Mouse (Mus musculus): ENCODE measurements around the gene Eml3.
A peak's percentile ranks its signal among the peaks of the same experiment; 100 is the strongest.

Gene Eml3

DNA sequence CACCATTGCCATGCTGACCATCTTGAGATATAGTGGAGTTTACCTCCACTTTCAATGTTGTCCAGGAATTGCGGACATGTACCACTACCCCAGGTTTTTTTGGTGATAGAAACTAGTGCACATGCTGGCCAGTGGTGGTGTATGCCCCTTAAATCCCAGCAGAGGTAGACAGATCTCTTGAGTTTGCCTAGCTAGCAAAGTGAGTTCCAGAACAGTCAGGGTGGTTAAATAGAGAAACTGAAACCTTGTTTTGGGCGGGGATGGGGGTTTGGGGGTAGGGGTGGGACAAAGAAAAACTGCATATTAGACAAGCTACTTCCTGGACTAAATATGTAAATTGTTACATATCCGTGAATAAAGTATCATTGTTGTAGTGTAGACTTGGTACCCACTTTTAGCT, 10.4 kb upstream of the Eml3 start:
- no peak for DNase-seq

DNA sequence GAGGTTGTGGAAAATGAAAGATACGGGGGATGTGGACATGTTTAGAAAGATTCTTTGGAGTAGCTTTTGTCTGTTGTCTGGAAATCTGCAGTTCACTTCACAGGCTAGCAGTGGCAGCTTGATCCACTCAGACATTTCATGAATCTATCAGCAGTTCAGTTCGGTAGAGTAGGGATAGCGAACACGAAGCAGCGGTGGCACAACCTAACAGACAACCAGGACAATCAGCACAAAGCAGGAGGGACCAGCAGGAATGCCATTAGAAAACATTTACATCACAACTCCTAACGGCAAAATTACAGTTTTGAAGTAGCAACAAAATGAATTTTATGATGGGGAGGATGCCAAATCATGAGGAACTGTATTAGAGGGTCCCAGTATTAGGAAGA, 9.7 kb upstream of the Eml3 start:
- DNase-seq: no peak

DNA sequence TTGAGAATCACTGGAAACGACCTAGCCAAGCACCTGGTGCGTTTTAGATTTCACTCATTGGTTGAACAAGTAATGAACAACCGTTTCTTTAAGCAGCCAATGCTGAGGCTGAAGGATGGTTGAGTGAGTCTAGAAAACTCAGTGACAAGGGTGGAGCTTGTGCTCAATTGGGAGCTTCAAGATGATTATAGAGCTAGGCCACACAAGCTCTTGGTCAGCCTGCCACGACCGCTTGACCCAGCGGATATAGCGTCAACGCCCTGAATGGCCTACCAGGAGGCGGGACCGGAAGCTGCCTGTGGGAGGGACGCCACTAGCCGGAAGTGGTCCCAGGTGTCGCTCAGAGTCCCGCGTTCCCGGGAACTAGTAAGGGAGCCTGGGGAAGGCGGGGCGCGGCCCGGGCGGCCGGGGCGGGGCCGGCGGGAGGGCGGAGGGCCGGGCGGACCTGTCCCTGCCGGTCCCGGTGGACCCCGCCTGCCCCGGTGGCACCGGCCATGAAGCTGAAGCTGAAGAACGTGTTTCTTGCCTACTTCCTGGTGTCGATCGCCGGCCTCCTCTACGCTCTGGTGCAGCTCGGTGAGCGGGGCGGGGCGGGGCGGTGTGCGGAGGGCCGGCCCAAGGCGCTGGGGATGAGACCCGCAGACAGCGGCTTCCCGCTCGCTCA, 9.1 kb upstream of the Eml3 start, which contains the start of gene B3gat3:
Gene B3gat3 (plus strand): TSS at position 302 of the 664 bp plus-strand sequence.
- DNase-seq: peak; percentile 97 to 98

DNA sequence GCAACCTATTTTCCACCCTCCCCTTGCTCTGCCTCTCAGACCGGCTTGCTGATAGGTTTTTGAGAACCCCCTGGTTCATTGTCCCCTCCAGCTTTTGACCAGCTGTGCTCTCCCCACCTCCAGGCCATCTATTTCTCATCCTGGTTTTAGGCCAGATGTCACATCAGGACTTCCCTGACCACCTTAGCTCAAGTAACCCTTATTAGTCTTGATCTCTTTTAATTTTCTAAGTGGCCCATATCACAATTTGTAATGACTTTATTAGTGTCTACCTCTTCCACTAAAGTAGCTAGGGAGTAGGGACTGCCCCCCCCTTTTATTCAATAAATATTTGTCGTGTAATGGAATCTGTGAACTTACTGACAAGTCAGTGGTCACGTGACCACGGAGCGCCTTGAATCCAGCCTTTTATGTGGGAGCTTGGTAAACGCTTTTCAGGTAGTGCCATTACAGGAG, 8.5 kb upstream of the Eml3 start:
- DNase-seq: peak; percentile 57 to 64

DNA sequence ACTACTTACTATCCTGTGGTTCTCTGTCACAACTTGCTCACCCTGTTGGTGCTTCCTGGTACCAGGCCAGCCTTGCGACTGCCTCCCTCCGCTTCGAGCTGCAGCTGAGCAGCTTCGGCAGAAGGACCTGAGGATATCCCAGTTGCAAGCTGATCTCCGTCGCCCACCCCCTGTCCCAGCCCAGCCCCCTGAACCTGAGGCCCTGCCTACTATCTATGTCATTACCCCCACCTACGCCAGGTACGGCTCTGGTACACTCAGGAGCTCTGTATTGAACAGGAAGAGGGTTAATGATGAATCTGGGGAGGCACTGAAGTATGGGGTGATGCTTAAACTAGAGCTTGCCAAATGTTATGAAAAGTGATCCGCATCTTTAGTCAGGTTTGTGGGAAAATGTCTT, 7.6 kb upstream of the Eml3 start:
- DNase-seq: no peak

DNA sequence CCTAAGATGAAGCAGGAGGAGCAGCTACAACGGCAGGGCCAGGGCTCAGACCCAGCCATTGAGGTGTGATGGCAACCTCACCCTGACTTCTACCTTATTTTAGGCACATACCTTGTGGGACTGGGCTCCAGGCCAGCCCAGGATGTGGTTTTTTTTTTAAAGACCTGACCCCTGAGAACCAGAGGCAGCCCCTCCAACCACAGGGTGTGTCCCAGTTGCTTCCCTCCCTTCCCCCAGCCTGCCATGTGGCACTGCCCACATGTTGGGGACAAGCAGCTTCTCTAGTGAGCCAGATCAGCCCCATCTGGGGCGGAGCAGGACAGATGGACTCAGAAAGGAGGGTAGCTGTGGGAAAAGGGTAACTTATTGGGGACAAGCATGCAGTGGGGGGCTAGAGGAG, 2.6 kb upstream of the Eml3 start:
- DNase-seq: no peak

DNA sequence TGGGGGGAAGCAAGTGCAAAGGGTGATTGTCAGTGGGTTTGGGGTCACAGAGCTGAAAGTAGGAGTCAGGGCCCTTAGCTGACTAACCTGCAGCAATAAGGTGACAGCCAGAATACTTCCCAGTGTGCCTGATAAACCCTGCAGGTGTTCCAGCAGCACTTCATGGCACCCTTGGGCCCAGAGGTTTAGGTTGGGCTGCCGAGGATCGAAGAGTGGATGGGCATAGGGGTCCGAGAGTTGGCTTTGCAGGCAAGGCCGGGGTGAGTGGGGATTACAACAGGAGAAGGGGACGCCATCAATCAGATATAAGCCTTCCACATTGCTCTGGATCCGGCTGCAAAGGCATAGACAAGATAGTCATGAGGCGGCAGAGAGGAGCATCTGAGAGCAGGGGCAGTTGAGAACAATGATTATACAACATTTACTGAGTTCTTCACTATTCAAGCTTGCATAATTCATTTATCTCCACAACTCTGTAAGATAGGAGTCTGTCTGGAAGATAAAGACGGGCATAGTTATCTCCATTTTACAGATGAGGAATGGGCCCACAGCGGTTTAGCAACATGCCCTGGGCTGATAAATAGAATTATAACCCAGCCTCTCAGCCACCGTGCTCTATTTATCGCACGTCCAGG, 1.3 kb upstream of the Eml3 start:
- DNase-seq: no peak

DNA sequence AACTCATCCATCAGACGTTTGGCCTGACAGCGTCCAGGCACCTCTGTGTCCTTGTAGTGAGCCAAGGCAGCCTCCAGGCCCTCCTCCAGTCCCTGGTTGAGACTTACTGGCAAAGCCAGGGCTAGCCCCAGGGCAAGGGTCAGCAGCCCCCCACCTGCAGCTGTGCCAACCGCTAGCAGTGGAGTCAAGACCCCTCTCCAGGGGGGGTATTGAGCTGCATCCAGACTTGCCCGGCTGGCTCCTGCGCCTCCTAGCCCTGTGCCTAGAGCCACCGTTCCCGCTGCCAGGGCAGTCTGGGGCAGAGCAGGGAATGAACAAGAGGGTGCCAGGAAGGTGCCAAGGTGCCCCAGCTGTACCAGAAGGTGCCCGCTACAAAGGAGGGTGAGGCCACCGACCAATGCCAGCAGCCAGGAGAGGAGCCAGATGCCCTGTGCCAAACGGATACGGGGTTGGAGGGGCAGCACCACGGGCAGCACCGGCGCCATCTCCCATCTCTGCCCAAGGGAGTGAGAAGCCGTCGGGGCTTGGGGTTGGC, 596 bp upstream of the Eml3 start:
- DNase-seq: no peak

DNA sequence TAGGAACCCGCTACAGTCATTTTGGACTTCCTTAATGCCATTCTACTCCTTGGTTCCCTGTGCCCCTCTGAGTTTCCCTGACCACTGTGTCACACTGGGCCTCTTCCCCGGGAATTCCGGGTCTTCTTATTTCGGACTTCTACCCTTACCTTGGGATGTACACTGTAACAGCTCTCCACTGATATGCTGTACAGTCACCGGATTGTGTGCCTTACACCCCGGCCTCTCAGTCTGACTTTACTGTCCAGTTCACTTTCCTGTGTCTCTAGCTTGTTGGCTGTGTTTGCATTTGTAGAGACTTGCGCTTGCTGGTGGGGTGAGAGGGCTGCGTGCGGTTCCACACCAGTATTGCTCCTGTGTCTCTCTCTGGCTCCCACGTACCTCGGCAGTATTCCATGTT, 765 bp downstream of the Eml3 start:
- DNase-seq: no peak

DNA sequence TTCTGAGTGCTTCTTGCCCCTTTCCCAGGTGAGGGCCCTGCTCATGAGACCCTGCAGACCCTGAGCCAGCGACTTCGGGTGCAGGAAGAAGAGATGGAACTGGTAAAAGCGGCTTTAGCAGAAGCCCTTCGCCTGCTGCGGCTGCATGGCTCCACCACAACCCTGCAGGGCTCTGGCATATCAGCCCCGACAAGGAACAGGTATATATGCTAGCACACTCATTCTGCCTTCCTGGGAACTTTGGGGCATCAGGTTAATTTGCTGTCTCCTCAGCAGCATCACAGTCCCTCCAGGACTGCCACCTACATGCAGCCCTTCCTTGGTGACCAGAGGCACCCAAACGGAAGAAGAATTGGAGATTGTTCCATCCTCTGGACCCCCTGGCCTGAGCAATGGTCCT, 1.4 kb downstream of the Eml3 start:
- DNase-seq: no peak

DNA sequence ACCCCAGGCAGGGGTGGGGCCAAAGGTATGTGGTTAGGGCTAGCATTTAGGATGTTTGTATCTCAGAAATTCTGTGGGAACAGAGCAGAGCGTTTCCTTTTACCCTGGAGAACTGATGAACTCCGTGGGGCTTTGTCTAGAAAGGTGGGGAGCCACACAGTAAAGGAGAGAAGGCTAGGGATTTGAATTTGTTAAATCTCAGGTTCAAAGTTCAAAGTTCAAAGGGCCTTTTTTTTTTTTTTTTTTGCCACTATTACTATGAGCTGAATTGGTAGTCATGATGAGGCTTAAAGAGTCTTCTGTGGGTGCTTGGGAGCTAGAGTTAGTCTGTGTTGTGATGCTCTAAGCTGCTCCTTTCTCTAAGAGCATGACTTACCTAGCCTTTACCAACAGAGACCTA, 7.4 kb downstream of the Eml3 start:
- no peak for DNase-seq

DNA sequence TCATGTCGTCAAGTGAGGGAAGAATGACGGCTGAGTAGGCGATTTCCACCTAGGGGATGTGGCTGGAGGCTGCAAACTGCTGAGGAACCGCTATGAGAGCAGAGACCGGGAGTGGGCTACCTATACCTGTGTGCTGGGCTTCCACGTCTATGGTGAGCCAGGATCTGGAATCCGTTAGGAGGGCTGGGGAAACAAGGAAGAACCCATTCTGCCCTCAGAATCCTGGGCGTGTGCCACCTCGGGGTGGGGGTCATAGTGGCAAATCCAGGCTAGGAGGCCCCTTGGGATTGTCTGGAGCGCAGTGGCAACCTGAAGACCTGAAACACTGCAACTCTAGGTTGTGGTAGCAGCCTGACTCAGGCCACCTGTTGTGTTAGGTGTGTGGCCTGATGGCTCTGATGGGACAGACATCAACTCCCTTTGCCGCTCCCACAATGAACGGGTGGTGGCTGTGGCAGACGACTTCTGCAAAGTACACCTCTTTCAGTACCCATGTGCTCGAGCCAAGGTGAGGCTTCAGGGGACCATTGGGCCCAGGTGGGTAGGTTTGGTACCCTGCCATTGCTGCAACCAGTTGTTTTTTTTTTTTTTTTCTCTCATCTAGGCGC, 11.3 kb downstream of the Eml3 start:
- no peak for DNase-seq

DNA sequence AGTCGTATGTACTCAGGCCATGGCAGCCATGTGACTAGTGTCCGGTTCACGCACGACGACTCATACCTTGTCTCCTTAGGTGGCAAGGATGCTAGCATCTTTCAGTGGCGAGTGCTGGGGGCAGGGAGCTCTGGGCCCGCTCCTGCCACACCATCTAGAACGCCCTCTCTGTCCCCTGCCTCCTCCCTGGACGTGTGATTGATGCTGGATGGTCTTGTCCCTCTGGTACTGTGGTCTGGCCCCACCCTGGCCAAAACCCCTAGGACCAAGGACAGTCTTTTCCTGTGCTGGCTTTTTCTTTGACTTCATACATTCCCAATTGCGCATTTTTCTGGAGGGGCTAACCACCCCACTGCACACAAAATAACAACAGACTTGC, 11.8 kb downstream of the Eml3 start:
- no peak for DNase-seq

DNA sequence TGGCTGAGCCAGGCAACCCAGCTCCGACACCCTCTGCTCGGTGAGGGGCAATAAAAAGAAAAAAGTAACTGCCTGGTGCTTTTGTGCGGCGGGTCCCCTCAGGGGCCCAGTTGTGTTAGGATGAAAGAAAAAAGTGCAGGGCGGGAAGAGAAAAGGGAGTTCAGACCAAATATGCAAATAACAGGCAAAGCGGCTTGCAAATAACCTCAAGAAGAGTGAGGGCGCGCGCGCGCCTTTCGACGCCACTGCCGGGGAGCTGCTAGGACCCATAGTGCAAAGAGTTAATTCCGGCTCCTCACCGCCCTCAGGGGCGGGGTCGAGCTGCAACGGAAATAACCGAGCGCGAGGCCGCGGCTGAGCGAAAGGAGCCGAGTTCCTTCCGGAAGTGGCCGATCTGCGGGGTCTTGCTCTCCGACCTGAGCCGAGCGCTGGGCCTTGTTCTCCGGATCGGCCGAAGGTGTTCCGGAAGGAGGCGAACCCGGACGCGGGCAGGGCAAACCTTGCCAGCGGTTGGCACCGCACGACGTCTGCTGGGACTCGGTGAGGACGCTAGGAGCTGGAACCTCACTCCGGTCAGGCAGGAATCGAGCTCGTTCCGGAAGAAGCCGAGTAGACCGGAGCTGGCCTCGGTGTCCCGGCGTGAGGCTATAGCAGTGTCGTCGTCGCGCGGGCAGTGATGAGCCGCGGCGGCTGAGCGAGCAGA, 12.3 kb downstream of the Eml3 start, which contains the start of gene Mta2:
Gene Mta2 (plus strand): TSS at position 361 of the 703 bp plus-strand sequence.
- DNase-seq: peak; percentile 97 to 99

DNA sequence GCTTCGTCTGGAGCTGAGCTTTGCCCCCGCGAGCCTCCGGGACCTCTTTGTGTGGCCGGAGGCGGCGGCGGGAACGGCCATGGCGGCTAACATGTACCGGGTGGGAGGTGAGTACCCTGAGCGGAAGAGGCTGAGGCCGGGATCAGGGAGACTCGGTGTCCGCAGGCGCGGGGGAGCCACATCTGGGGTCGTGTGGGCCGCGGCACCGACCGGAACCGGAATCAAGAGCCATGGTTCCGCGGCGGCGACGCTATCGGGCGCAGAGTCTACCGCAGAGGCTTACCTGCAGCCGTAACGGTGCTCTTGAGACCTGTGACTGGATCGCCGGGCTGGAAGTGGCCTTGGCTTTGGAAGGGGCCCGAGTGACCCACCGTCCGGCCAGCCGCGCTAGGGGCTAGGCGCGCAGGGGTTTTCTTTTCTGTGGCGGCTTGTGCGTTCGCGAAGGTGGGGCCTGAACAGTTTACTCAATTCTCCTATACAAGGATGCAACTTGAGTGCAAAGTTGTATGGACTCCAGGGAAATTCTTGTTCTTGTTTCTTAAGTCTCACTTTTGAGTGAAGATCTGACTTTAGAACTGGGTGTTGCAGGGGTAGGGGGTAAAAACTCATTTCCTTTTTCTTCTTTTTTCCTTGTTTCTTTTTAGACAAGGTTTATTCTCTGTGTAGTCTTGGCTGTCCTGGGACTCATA, 13.1 kb downstream of the Eml3 start:
- peak; percentile 64 to 75 for DNase-seq

DNA sequence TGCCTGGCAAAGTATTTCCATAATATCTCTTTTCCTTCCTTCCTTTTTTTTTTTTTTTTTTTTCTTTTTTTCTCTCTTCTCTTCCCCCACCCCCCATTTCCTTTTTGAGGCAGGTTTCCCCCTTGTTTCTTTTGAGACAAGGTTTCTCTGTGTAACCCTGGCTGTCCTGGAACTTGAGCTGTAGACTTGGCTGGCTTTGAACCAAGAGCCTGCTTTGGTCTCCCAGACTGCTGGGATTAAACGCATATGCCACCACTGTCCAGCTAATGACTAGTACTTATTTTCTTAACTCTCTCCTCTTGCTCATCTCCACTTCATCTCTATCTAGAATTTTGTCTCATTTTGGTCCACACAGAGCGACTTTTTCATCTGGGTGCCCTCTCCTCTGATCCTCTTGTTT, 13.7 kb downstream of the Eml3 start:
- DNase-seq: no peak

DNA sequence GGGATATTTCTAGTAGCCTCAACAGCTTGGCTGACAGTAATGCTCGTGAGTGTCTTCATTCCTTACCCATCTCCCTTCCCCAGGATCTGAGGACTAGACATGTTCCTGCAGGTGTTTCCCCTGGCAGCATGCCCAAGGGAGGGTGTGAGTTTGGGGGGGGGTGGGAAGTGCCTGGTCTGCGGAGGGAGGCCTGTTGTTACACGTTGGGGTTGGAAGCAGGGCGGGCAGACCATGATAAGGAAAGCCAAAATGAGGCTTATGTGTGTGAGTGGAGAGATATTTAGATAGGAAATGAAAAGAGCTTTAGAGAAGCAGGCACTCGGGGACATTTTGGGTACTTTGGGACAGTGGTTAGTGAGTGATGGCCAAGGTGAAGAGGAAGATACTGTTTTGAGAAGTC, 14.7 kb downstream of the Eml3 start:
- DNase-seq: peak; percentile 31 to 49

DNA sequence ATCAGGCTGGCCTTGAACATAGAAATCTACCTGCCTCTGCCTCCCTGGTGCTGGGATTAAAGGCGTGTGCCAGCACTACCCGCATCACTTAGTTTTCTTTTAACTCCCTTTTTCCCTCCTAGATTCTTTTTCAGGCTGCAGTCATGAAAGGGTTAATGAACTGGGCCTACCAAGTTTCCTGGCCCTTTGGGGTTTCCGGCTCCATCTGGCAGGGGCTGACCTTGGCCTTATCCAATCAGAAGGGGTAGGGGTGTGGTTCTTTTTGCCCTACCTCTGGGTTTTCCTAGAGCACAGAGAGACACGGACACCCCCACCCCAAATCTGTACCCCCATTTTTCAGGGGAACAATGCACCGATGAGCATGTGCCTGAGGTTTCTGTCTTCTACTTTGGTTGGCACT, 15.4 kb downstream of the Eml3 start:
- DNase-seq: peak; percentile 77 to 89

DNA sequence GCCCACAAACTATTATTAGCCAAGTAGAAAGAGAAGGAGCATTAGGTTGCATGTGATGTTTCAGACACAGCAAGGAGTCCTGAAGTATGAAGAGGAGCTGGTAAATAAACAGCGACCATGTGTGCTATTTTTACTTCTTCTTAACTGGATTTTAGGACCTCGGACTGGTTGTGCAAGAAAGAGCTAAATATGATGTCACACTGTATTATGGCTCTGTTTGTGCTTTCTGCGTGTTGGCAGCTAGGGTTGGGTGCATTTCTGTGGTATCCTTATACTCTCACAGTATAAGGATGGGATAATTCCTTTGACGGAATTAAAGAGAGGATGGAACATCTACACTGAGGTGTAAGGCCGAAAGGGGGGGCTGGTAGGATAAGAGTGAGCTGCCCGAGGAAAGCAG, 15.9 kb downstream of the Eml3 start:
- DNase-seq: no peak

DNA sequence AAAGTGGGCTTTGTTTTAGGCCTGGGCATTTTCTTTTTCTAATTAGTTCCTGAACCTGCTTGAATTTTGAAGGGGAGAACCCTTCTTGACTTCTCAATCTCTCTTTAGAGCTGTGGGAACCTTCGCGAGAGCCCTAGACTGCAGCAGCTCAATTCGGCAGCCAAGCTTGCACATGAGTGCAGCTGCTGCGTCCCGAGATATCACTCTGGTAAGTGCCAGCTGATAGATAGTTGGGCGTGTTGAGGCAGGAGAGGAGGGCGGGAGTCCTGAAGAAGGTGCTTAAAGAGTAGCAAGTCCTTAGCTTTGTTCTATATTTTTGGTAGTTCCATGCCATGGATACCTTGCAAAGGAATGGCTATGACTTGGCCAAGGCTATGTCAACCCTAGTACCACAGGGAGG, 17.6 kb downstream of the Eml3 start:
- no peak for DNase-seq

DNA sequence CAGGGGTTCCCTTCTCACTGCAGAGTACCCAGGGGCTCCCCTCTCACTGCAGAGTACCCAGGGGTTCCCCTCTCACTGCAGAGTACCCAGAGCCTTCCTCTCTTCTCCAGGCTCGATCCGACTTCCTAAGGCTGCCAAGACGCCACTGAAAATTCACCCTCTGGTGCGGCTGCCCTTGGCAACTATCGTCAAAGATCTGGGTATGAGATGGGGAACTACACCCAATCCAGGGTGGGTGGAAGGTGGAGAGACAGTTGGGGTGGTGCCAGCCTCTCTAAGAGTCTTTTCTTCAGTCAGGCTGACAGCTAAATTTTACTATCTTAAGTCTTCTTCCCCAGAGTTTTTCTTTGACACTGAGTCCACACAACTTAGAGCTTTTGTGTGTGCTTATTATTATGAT, 20.8 kb downstream of the Eml3 start:
- no peak for DNase-seq

DNA sequence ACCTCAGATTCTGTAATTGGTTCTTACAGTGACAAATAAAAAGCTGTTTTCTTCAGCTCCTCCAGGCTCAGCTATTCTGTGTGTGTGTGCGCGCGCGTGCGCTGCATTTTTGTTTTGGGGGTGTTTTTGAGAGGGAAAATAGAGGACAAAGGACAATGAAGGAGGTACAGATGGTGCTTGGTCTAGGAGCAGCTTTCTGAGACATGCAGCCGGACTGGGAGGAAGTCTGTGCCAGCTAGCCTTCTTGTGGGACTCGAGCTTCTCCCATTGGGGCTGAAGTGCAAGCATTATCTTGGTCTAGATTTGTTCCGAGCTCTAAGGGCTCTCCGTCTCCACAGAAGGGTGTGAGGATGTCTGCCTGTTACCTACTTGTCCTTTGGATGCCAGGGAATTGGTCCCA, 22.9 kb downstream of the Eml3 start:
- DNase-seq: no peak
